Mouse (Mus musculus) cerebellum, postnatal 14 days (tissue): ENCODE data around the gene Ncoa1.
A peak's percentile ranks its signal among the peaks of the same experiment; 100 is the strongest.

ENCODE experiments used
- DNase-seq, 2 experiments: peaks; one replicate each; pipeline ENCODE4 v3.0.0; 2021; ENCODE audit warnings: mixed read lengths in 2 of 2

Ncoa1 gene

DNA sequence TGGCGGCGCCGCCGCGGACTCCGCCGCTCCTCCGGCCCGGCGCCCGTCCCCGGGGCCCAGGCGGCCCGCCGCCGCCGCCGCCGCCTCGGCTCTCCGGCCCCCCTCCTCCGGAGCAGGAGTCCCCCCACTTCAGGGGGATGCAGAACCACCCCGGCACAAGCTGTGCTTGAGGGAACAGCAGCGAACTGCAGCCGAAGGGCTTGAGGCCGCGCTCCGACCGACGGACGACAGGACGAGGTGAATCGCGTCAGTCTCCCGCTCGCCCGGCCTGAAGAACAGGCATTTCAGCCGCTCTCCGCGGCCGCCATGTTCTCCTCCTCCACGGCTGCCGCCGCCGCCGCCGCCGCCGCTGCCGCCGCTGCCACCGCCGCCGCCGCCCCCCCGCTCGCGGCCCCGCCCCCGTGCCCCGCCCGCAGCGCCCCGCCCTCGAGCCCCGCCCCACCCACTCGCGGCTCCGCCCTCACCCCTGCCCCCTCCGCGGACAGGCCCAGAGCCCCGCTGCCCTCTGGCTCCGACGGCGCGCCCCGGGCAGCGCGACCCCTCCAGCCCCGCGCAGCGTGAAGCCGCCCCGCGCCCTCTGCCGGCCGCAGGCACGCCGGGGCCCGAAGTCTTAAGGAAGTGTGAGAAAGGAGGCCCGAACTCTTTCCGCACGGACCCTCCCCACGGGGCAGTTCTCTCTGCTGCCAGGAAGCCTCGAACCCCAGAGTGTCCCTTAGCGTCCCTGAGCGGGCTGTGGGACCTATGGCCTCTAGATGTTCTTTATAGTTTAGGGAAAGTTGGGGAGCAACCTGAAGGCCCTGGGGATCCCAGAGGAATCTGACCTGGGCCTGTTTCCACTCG is at the start of gene Ncoa1:
TSS of gene Ncoa1 (minus strand) at position 351 of the 840 bp plus-strand sequence.
- peak; percentile 81 to 82 for DNase-seq

DNA sequence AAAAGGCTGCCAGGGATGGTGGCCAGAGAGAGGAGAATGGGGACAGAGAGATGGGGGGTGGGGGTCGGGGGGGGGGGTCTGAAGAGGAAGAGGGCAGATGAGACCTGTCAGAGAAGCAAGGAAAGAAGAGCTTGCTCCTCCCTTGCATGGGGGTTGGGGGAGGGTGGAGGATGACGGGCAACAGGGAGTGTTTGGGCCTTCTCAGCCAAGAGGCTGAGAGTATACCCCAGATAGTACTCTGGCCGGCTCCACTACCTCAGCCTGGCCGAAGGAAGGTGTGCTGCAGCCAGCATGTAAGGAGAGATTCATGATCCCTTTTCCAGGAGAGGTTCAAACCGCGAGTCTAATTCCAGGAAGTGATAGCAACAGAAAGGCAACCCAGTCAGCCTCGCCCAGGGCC is 47.6 kb upstream of the Ncoa1 start:
- no peak for DNase-seq

DNA sequence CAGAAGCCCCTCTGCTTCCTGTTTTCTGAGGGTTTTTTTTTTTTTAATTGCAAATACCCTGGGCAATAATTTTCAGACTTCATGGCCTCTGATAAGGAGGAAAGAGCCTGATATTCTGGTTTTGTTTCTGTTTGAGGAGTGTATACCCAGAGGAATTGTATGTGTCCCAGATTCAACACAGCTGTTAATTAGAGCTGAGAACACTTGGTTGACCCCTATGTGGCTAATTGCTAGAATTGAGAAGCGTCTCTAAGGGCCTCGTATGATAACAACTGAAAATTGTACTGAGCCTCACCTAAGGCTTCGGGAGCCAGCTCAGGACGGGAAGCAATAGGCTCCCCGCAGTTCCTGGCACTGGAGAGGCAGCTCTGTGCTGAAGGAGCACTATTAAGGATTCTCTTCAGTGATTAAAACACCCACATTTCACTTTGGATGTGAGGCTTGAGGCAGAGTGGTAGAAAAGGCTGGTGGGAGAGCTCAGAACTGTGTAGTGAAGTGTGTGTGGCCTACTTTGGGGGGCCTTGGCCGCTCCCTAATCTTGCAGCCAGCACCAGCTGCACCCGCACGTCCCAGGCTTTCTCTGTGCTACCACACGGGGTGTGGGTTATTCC is 46.8 kb upstream of the Ncoa1 start:
- DNase-seq, result peak; percentile 21 to 41

DNA sequence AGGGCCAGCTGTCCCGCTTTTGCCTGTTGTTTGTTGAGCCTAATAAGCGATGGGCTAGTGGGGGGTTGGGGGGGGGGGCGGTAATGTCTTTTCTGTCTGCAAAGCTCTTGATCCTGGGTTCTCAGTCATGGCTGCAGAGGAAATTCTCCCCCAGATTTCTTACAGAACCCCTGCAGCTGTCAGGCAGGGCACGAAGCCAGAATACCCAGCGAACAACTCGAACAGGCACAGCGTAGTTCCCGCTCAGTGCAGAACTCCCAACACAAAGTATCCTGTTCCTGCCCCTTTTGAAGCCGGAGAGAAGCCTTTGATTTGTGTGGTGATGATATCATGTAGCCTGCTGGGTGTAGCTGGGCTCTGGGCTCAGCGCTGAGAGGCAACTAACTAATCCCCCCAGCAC is 46.2 kb upstream of the Ncoa1 start:
- DNase-seq, result peak; percentile 60 to 72

DNA sequence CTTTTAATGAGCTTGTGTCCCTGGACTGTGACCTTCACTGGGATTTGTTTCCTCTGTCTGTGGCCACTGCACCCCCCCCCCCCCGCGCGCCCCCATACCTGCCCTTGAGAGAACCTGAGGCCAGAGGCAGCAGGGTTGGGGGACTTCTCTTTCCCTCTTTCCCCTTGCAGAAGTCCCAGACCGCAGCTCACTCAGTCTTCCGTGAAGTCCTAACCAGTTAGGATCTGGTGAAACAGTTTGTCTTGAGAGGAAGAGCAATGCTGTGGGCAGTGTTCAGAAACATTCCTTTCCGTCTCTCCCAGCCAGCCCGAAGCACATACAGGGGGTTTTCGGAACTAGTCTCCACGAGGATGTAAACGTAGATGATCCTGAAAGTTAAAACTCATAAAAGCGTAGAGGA is 42.0 kb upstream of the Ncoa1 start:
- DNase-seq, result no peak

DNA sequence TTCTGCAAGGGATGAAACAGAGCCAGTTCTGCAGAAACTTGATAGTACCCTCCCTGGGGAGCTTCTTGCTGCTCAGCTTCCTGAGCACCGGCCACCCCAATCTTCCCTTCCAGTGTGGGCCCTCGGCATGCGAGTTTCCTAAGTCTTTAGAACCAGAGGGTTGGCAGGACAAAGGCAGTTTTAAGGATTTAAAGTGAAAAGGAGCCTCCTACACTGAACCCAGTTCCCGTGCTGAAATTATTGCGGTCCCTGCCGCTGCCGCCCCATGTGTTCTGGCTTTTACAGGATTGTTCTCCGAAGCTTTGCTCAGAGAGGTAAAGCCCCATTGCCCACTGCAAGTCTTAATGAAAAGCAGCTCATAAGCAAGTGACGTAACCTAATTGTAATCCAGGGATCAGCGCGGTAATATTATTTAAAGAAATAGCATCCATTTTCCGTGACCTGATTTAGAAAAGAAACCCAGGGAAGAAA is 32.6 kb upstream of the Ncoa1 start:
- no peak for DNase-seq

DNA sequence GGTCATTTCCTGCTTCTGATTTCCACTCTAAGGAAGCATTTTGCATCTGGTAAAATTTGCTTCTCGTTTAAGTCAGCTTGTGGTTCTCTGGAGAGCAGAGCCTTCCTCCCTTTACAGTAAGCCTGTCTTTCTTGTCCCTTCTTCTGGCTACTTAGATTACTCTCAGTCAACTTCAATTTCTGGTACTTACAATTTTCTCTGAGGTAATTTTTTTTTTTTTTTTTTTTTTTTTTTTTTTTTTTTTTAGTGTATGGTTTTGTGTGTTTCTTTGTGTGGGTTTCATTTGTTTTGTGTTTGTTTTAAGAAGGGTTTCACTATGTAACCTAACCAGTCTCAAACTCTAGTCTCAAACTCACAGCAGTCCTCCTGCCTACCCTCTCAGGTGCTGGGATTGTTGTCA is 31.2 kb upstream of the Ncoa1 start:
- no peak for DNase-seq

DNA sequence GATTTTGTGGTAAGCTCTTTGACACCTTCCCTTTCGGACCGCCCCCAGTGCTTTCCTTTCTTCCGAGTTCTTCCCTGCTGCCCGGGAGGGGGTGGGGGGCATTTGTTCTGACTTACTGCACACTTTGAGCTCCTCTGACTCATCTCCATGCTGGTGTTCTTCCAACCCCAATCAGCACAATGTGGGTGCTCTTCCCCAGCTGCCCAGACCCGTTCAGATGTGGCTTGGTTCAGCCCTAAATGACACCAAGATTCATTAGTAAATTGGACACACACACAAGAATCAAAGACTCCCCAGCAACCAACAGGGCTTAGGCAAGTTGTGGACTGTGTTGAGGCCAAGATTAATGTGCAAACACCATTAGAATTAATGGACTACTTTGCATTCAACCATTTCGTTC is 30.5 kb upstream of the Ncoa1 start:
- peak; percentile 11 to 20 for DNase-seq

DNA sequence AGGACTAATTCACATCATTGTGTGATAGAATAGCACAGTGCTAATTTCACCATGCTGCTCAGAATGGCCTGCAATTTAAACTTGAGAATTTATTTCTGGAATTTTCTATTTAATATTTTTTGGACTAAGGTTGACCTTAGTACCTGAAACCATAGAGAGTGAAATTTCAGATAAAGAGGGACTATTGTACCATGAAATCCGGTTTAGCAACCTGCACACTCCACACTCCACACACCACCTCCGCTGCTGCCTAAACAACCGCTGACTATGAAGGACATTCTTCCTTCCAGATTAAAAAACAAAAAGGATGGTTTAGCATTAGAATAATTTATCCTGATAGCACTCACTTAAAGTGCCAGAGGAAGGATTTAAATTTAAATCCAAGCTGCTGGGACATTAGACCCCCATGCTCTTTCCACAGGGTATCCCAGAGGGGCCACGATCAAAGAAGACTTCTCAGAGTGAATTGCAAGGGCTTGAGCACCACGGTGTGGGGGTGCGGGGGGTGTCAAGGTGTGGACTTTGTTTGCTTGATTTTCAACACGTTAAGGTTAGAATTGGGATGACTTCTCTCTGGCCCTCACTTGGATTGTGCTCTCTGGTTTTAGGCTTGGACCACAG is 29.9 kb upstream of the Ncoa1 start:
- DNase-seq, result no peak

DNA sequence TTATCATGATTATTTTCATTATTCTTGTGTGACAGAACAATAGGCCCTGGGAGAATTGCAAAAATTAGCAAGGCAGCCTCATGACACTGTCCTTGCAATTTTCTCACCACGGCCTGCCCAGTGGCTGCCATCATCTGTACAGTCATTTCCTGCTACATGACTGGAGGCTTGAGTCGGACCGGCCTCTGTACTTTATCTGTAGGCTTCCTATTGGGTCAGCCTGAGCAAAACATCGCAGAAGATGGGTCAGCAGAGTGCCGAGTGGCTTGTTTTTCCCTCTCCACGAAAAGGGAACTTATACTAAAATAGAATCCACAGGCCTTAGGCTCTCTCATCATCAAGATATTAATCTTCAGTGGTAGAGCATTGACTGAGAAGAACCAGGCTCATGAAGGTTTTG is 28.3 kb upstream of the Ncoa1 start:
- DNase-seq, result no peak

DNA sequence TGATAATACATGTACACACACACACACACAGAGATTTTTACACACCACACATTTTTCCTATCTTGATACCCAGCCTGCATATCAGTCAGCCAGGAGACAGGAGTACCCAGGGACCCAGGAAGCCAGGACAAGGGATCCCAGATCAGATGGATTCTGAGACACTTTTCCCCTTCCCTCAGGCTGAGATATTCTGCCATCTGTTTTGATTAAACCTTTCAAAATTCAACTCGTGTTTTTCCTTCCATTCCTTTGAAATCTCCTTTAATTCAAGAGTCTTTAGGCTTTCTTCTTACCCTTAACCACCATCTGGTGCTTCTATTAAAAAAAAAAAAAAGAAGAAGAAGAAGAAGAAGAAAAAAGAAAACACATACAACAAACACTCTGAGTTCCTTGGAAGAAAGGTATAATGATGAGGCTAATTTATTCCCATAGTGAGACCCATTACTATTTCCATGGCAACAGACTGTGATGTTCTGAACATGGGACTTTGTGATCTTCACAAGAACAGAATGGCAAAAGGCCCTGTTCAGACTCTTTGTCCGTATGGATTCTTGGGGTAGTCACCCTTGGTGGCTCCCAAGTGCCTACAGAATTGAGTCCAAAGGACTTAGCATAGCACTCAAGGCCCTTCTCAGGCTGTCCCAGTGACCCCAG is 26.8 kb upstream of the Ncoa1 start:
- DNase-seq, result no peak

DNA sequence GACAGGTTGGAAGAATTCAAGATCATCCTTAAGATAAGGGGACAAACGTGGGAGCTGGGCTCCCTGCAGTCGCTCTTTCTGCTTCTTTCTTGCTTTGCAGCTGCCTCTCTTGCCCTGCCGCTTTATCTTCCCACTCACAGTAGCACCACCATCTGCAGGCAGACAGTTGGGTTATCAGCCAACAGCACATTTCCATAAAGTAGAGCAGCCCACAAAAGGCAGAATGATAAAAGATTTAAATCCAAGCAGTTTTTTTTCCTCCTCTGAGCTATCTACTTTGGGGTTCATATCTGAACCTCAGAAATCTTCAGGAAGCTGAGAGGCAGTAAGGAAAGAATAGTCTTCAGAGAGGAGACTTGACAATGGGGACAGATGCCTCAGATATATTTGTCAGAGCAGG is 24.9 kb upstream of the Ncoa1 start:
- no peak for DNase-seq

DNA sequence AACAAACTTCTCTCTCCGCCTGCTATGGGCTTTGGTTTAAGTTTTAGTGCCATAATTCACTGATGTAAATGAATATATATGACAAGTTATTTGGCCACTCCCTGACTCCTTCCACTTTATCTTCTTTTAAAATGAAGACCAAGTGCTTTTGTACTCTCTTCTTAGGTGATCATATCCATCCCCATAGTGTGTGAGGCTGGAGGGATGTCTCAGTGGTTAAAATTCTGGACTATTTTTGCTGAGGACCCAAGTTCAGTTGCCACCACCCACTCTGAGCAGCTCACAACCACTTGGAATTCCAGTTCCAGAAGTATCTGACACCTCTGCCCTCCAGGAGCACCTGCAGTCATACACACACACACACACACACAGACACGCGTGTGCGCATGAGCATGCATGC is 23.5 kb upstream of the Ncoa1 start:
- no peak for DNase-seq

DNA sequence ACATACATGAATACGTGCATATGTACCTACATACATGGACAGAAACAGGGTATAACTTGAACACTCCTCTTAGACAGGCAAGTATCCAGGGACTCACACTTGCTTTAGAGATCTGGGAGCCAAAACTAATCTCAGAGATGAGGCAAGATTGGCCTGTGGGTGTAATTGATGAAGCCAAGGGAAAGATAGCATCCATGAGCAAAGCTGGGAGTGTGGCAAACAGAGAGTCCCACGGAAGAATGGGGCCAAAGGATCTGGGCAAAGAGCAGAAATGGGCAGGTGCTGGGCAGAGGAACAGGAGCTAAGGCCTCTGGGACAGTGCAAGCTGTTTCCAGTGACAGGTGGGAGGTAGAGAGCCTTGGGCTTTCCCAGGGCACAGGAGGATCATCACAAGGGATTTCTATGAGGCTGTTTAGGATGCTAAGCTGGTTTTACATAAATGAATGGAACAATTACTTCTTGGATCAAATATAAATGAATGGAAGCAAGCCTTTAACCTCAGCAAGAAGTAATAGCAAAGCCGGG is 22.7 kb upstream of the Ncoa1 start:
- DNase-seq, result no peak

DNA sequence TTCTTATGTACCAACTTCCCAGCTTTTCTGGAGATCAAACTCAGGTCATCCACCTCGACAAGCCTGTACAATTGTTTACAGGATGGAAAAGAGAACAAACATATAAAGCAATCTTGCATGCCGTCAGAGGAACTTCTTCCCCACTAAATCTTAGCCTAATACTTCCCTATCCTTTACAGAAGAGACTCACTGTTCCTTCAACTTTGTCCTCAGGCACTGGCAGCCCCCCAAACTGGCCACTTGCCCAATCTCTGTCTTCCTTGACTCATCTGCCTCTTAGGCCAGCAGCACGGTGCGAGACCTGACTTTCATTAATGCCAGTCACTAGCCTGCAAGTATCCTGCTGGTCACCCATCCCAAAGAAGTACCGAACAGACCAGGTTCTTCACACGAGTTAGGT is 11.4 kb upstream of the Ncoa1 start:
- DNase-seq, result peak; percentile 34 to 68

DNA sequence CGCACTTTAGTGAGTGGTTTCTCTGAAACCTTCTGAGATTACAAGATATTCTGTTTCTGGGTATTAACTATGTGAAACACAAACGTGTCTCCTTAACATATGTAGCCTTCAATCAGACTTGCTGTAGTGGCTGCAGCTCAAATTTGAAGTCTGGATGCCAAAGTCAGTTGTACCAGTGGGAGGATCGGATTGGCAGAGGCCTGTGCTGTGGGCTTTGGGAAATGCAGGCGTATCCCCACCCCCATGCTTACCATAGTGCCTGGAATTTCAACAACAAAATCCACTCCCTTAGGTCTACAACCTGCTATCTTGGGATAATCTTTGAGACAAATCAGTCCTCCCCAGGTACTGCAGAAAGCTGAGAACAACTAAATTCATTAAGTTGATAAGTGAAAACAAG is 6.4 kb upstream of the Ncoa1 start:
- DNase-seq, result no peak

DNA sequence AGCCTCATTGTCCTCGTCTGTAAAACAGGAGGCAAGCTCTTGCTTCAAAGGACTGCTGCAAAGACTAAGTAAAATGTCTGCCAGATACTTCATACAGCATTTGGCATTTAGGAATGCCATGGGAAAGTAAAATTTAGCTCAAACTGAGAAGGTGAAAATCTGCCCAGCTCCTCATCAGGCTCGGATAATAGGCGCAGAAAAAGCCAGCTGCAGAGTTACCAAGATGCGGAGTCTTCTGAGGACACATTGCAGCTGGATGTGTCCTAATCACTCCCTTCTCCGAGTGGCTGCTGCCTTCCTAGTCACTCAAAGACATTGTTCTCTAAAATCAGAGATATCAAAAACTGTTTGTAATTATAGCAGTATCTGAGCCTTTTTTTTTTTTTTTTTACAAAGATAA is 4.7 kb upstream of the Ncoa1 start:
- DNase-seq, result no peak

DNA sequence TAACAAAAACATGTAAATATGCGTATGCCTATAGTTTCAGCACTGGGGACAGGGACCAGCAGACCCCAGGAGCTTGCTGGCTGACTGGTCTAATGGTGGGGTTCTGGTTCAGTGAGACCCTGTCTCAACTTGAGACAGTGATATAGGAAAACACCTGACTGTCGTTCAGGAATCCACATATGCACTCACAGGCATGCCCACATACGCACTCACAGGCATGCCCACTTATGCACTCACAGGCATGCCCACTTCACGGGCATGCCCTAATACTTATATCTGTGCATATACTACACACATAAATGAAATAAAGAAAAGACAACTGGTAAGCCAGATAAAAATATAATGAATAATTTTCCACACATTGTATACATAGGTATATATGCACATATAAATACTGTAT is 3.3 kb upstream of the Ncoa1 start:
- DNase-seq, result no peak

DNA sequence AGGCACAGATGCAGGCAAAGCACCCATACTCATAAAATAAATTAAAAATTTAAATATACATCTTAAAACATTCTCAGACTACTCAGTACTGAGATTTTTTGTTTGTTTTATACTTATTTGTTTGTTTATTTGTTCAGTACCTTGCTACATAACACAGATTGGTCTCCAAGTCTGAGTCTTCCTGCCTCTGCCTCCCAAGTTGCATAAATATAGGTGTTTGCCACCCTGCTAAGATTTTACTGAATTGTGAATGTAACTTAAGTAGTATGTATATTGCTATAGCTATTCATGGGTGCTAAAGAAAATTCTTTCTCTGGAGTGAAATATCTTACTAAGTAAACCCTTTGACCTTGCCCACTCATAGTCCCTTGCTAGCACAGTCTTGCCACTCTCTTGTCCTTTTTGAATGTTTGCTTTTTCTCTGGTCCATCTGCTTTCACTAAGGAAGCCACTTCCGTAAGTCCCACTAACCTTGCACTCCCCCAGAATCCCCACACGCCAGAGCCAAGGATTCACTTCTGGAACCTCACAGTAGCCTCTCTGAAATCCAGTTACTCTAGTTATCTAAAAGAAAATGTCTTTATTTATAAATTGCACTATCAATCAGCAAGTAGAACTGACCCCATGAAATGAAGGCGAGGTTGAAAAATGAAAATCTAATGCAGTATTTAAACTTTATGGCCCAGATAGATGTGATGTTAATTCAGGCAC is 2.3 kb upstream of the Ncoa1 start:
- no peak for DNase-seq

DNA sequence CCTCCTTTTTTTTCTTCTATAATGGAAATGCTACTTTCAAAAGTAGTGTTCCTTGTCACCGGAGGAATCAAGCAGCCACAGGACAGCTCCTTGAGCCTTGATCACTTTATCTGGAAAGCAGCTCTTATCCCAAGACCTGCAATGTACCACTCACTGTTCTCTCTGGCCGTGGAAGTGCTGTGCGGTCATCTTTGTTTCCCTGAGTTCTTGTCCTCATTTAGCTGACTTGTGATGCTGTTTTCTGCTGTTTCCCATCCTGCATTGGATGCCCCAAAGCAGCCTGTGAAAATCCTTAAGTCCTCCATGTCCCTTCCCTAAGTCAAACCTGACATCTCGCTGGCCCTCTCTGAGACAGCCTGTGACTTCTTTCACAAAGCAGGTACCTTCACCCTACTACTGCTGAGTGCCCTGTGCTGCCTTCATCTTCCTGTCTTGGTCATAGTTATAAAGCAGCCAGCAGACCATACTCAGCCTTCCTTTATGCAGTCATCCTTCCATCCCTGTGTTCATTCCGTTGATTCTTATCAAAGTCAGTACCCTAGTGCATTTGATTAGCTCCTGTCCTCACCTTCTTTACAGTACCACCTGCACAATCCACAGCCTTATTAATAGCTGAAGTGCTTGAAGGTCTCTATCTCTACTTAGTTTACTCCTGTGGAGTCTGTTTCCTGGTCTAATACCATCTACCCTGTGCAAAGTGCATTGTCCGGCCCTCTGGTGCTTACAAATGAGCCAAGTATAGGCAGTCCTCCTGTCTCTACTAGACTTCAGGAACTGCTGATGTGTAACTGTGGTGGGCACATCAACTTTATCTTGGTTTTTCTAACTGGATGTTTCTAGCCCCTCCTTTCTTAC is 1.2 kb upstream of the Ncoa1 start:
- no peak for DNase-seq

DNA sequence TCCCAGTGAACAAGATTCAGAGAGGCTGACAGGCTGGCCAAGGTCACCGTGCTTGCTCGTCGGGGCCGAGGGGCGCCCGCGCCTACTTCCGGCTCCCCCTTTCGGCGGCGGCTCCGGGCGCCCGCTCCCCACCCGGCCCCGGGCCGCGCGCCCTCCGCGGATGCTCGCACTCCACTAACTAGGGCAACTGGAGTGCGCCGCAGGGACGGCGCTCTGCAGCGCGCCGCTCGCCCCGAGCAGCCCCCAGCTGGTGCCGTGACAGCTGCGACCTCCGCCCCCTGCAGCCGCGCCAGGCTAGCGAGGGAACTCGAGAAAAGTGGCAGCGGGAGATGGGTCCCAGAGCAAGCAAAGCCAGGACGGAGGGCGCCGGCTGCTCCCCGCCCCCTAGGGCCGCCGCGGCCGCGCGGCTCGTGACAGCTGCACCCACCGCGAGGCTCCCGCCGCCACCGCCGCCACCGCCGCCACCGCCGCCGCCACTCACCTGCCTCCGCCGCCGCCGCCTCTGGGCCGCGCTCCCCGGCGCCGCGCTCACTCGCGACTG is 621 bp downstream of the Ncoa1 start:
- peak; percentile 63 to 67 for DNase-seq
